Mouse (Mus musculus) brain, adult 2 months (tissue): Measurements from ENCODE around the gene Cnp.
"Not testable (repeated sequence)": the region's sequence is repeated elsewhere in the genome, so short reads cannot be mapped to it uniquely, and the experiment has no call there.

Experiments
- DNase-seq: peaks from one replicate; pipeline ENCODE4 v3.0.0; 2011; ENCODE audit warnings: low read depth, low spot score

The Cnp gene

GRCm38 (mm10) chr11:100574708-100575483, at the start of gene Cnp:
Gene Cnp (plus strand): TSS chr11:100574904.
- DNase-seq, result peak; percentile 78

GRCm38 (mm10) chr11:100524987-100525630, 49.6 kb upstream of the Cnp start:
- no peak for DNase-seq

GRCm38 (mm10) chr11:100526052-100526816, 48.5 kb upstream of the Cnp start:
- DNase-seq, result no peak

GRCm38 (mm10) chr11:100527066-100527457, 47.6 kb upstream of the Cnp start:
- peak; percentile 86 for DNase-seq

- DNase-seq, result peak; percentile 100
These were observed 47.0 kb upstream of the Cnp start, which contains the start of gene Acly for GRCm38 (mm10) chr11:100527458-100528374. Gene Acly (minus strand): TSS chr11:100528000.

GRCm38 (mm10) chr11:100528375-100529165, 46.1 kb upstream of the Cnp start:
- DNase-seq, result no peak

- no peak for DNase-seq
These were observed 40.8 kb upstream of the Cnp start for GRCm38 (mm10) chr11:100533871-100534270.

- not testable (repeated sequence) for DNase-seq
These were observed 40.3 kb upstream of the Cnp start for GRCm38 (mm10) chr11:100534411-100534810.

- DNase-seq, result not testable (repeated sequence)
These were observed 39.9 kb upstream of the Cnp start for GRCm38 (mm10) chr11:100534821-100535220.

- DNase-seq, result no peak
These were observed 38.7 kb upstream of the Cnp start for GRCm38 (mm10) chr11:100535996-100536395.

- DNase-seq, result no peak
These were observed 38.2 kb upstream of the Cnp start for GRCm38 (mm10) chr11:100536466-100536865.

- no peak for DNase-seq
These were observed 33.7 kb upstream of the Cnp start for GRCm38 (mm10) chr11:100540966-100541365.

GRCm38 (mm10) chr11:100541577-100541976, 33.1 kb upstream of the Cnp start:
- DNase-seq, result no peak

GRCm38 (mm10) chr11:100544832-100545745, 29.6 kb upstream of the Cnp start, which contains the start of gene Ttc25:
Gene Ttc25 (plus strand): TSS chr11:100545607.
- DNase-seq, result peak; percentile 94

- DNase-seq, result no peak
These were observed 29.0 kb upstream of the Cnp start for GRCm38 (mm10) chr11:100545746-100546085.

- no peak for DNase-seq
These were observed 27.7 kb upstream of the Cnp start for GRCm38 (mm10) chr11:100546955-100547354.

- no peak for DNase-seq
These were observed 26.6 kb upstream of the Cnp start for GRCm38 (mm10) chr11:100548141-100548540.

GRCm38 (mm10) chr11:100549466-100549865, 25.2 kb upstream of the Cnp start:
- DNase-seq, result no peak

GRCm38 (mm10) chr11:100550101-100550500, 24.6 kb upstream of the Cnp start:
- DNase-seq, result no peak
